Comparison of ENCODE assay signal across 8 mouse cellular contexts in genomic region chr1:135108611-135109010, GRCm38 (mm10). TPM values are rescaled to one million over a fixed set of nuclear protein-coding genes. Genes with fewer than 3 reads are reported as not detected.
DNase-seq lines count a peak whose midpoint lies in the region; ATAC-seq lines count a peak whose summit lies in the region.

No protein-coding gene starts in this region.

- no peak overlapping the region for H3K4me3 ChIP-seq in forebrain, embryonic 11.5 days (ENCODE audit: low read depth, low read length)
- H3K4me3 ChIP-seq in forebrain, embryonic 16.5 days (replicated peaks; ENCODE audit: low read length) = no peak overlapping the region
- H3K4me3 ChIP-seq in midbrain, embryonic 11.5 days (ENCODE audit: low read depth, low read length) = no peak overlapping the region
- no peak overlapping the region for H3K4me3 ChIP-seq in midbrain, embryonic 15.5 days
- no peak overlapping the region for H3K4me3 ChIP-seq in intestine, embryonic 15.5 days (replicated peaks)

- no peak overlapping the region for H3K9ac ChIP-seq in forebrain, embryonic 11.5 days (ENCODE audit: low read length)
- H3K9ac ChIP-seq in forebrain, embryonic 16.5 days (replicated peaks; ENCODE audit: low read depth, low read length) = no peak overlapping the region
- H3K9ac ChIP-seq in midbrain, embryonic 11.5 days (ENCODE audit: low read length) = no peak overlapping the region
- H3K9ac ChIP-seq in midbrain, embryonic 15.5 days = no peak overlapping the region
- no peak overlapping the region for H3K9ac ChIP-seq in intestine, embryonic 15.5 days

- H3K27me3 ChIP-seq in forebrain, embryonic 11.5 days (ENCODE audit: control insufficient read depth, insufficient read depth, low read length) = peaks cover 26% of the 10 kb centered on the region
- H3K27me3 ChIP-seq in forebrain, embryonic 16.5 days (replicated peaks; ENCODE audit: control insufficient read depth, insufficient read depth, low read length) = peaks cover 28% of the 10 kb centered on the region
- peaks cover 27% of the 10 kb centered on the region for H3K27me3 ChIP-seq in midbrain, embryonic 11.5 days (ENCODE audit: control insufficient read depth, insufficient read depth, low read length)
- peaks cover 41% of the 10 kb centered on the region for H3K27me3 ChIP-seq in midbrain, embryonic 15.5 days (replicated peaks)
- H3K27me3 ChIP-seq in intestine, embryonic 15.5 days (replicated peaks) = peaks cover 21% of the 10 kb centered on the region

- H3K27ac ChIP-seq in forebrain, embryonic 11.5 days (ENCODE audit: low read depth, low read length) = no peak overlapping the region
- no peak overlapping the region for H3K27ac ChIP-seq in forebrain, embryonic 16.5 days (ENCODE audit: low read length)
- no peak overlapping the region for H3K27ac ChIP-seq in midbrain, embryonic 11.5 days (ENCODE audit: low read depth, low read length)
- no peak overlapping the region for H3K27ac ChIP-seq in midbrain, embryonic 15.5 days
- H3K27ac ChIP-seq in intestine, embryonic 15.5 days = no peak overlapping the region

- DNase-seq in forebrain, embryonic 11.5 days (ENCODE audit: low spot score) = no peak
- DNase-seq in midbrain, embryonic 11.5 days (ENCODE audit: low spot score, missing footprints) = no peak
- DNase-seq in lung, postnatal 36 days = peak; percentile 53
- DNase-seq in frontal cortex, postnatal 14 days (ENCODE audit: low spot score in 2 of 2) = no peak

- ATAC-seq in forebrain, embryonic 11.5 days (replicated peaks; ENCODE audit: low FRiP score) = 0 out of 2 replicates have a peak, but pooled peaks have one; percentile 14
- ATAC-seq in forebrain, embryonic 16.5 days = no peak
- ATAC-seq in midbrain, embryonic 11.5 days (ENCODE audit: low FRiP score) = 0 out of 2 replicates have a peak, but pooled peaks have one; percentile 3
- ATAC-seq in midbrain, embryonic 15.5 days (replicated peaks) = no peak
- ATAC-seq in common myeloid progenitor, adult 5-6 weeks (replicated peaks; ENCODE audit: low read depth, poor library complexity, severe bottlenecking) = 0 out of 2 replicates have a peak, but pooled peaks have one; percentile 31
- no peak for ATAC-seq in intestine, embryonic 15.5 days

- no peaks in the 10 kb centered on the region for H3K9me3 ChIP-seq in forebrain, embryonic 11.5 days (ENCODE audit: control insufficient read depth, low read length)
- no peaks in the 10 kb centered on the region for H3K9me3 ChIP-seq in forebrain, embryonic 16.5 days (ENCODE audit: control insufficient read depth, low read length)
- H3K9me3 ChIP-seq in midbrain, embryonic 11.5 days (ENCODE audit: control insufficient read depth, low read length) = no peaks in the 10 kb centered on the region
- no peaks in the 10 kb centered on the region for H3K9me3 ChIP-seq in midbrain, embryonic 15.5 days
- H3K9me3 ChIP-seq in intestine, embryonic 15.5 days = no peaks in the 10 kb centered on the region

- no peaks in the 10 kb centered on the region for H3K36me3 ChIP-seq in forebrain, embryonic 11.5 days (ENCODE audit: control insufficient read depth, insufficient read depth, low read length)
- H3K36me3 ChIP-seq in forebrain, embryonic 16.5 days (ENCODE audit: control insufficient read depth, insufficient read depth) = no peaks in the 10 kb centered on the region
- no peaks in the 10 kb centered on the region for H3K36me3 ChIP-seq in midbrain, embryonic 11.5 days (ENCODE audit: control insufficient read depth, insufficient read depth, low read length)
- no peaks in the 10 kb centered on the region for H3K36me3 ChIP-seq in midbrain, embryonic 15.5 days (replicated peaks)
- no peaks in the 10 kb centered on the region for H3K36me3 ChIP-seq in intestine, embryonic 15.5 days

- 38% methylated on average over 6 of the region's 6 CpGs for WGBS in forebrain, embryonic 11.5 days
- 40% methylated on average over 6 of the region's 6 CpGs for WGBS in forebrain, embryonic 16.5 days
- WGBS in midbrain, embryonic 11.5 days = 37% methylated on average over 6 of the region's 6 CpGs
- WGBS in midbrain, embryonic 15.5 days = 41% methylated on average over 6 of the region's 6 CpGs
- WGBS in intestine, embryonic 15.5 days = 46% methylated on average over 6 of the region's 6 CpGs

- H3K4me1 ChIP-seq in forebrain, embryonic 11.5 days (replicated peaks; ENCODE audit: control insufficient read depth, insufficient read depth, low read length) = peaks cover 3% of the 10 kb centered on the region; the same call in 1 of the 2 replicates
- peaks cover 11% of the 10 kb centered on the region for H3K4me1 ChIP-seq in forebrain, embryonic 16.5 days (replicated peaks; ENCODE audit: control insufficient read depth, insufficient read depth, low read length)
- no peaks in the 10 kb centered on the region; the same call in 1 of the 2 replicates for H3K4me1 ChIP-seq in midbrain, embryonic 11.5 days (ENCODE audit: control insufficient read depth, insufficient read depth, low read length)
- H3K4me1 ChIP-seq in midbrain, embryonic 15.5 days = peaks cover 12% of the 10 kb centered on the region
- peaks cover 10% of the 10 kb centered on the region for H3K4me1 ChIP-seq in intestine, embryonic 15.5 days (replicated peaks)

- H3K4me2 ChIP-seq in forebrain, embryonic 11.5 days (ENCODE audit: low read depth, low read length, severe bottlenecking) = no peak overlapping the region
- H3K4me2 ChIP-seq in forebrain, embryonic 16.5 days (ENCODE audit: low read length) = no peak overlapping the region
- no peak overlapping the region for H3K4me2 ChIP-seq in midbrain, embryonic 11.5 days
- H3K4me2 ChIP-seq in midbrain, embryonic 15.5 days = no peak overlapping the region
- H3K4me2 ChIP-seq in intestine, embryonic 15.5 days (replicated peaks) = no peak overlapping the region

RNA-seq across cellular contexts. Expression of gene Lgr6, which starts 3.5 kb away (rescaled TPM):
- polyA plus RNA-seq in forebrain, embryonic 11.5 days (2014; fragmentation: Nextera tagmentation; extraction: Ambion mirVana) = 0.17 and 0.32 TPM in 2 replicates
- polyA plus RNA-seq in forebrain, embryonic 16.5 days (2015; fragmentation: Nextera tagmentation; extraction: Ambion mirVana) = 0.53 and 0.60 TPM in 2 replicates
- 0.12 and 0.15 TPM in 2 replicates for polyA plus RNA-seq in midbrain, embryonic 11.5 days (2014; fragmentation: Nextera tagmentation; extraction: Ambion mirVana)
- polyA plus RNA-seq in midbrain, embryonic 15.5 days (2015; fragmentation: Nextera tagmentation; extraction: Ambion mirVana) = 0.77 and 1.0 TPM in 2 replicates
- total RNA-seq in common myeloid progenitor, adult 5-6 weeks (2017) = 0.05 TPM in 1 of 2 replicates, not detected in the other
- polyA plus RNA-seq in intestine, embryonic 15.5 days (2015; fragmentation: Nextera tagmentation; extraction: Ambion mirVana) = 0.45 and 0.49 TPM in 2 replicates

RNA-seq across cellular contexts. Expression of gene Ptpn7, which starts 23.9 kb away (rescaled TPM):
- 1.8 TPM in 2 replicates for polyA plus RNA-seq in forebrain, embryonic 11.5 days (2014; fragmentation: Nextera tagmentation; extraction: Ambion mirVana)
- 0.24 and 0.27 TPM in 2 replicates for polyA plus RNA-seq in forebrain, embryonic 16.5 days (2015; fragmentation: Nextera tagmentation; extraction: Ambion mirVana)
- polyA plus RNA-seq in midbrain, embryonic 11.5 days (2014; fragmentation: Nextera tagmentation; extraction: Ambion mirVana) = 1.4 and 1.6 TPM in 2 replicates
- 0.34 and 0.50 TPM in 2 replicates for polyA plus RNA-seq in midbrain, embryonic 15.5 days (2015; fragmentation: Nextera tagmentation; extraction: Ambion mirVana)
- total RNA-seq in common myeloid progenitor, adult 5-6 weeks (2017) = 92.4 and 105 TPM in 2 replicates
- 2.0 TPM in 2 replicates for polyA plus RNA-seq in intestine, embryonic 15.5 days (2015; fragmentation: Nextera tagmentation; extraction: Ambion mirVana)

RNA-seq across cellular contexts. Expression of gene Arl8a, which starts 38.0 kb away (rescaled TPM):
- 67.9 and 73.5 TPM in 2 replicates for polyA plus RNA-seq in forebrain, embryonic 11.5 days (2014; fragmentation: Nextera tagmentation; extraction: Ambion mirVana)
- polyA plus RNA-seq in forebrain, embryonic 16.5 days (2015; fragmentation: Nextera tagmentation; extraction: Ambion mirVana) = 323 and 336 TPM in 2 replicates
- 61.3 and 72.2 TPM in 2 replicates for polyA plus RNA-seq in midbrain, embryonic 11.5 days (2014; fragmentation: Nextera tagmentation; extraction: Ambion mirVana)
- 401 and 406 TPM in 2 replicates for polyA plus RNA-seq in midbrain, embryonic 15.5 days (2015; fragmentation: Nextera tagmentation; extraction: Ambion mirVana)
- total RNA-seq in common myeloid progenitor, adult 5-6 weeks (2017) = 16.2 and 16.4 TPM in 2 replicates
- 60.6 TPM in 2 replicates for polyA plus RNA-seq in intestine, embryonic 15.5 days (2015; fragmentation: Nextera tagmentation; extraction: Ambion mirVana)

RNA-seq across cellular contexts. Expression of gene Gpr37l1, which starts 58.9 kb away (rescaled TPM):
- polyA plus RNA-seq in forebrain, embryonic 11.5 days (2014; fragmentation: Nextera tagmentation; extraction: Ambion mirVana) = not detected in 2 replicates
- 0.24 and 0.48 TPM in 2 replicates for polyA plus RNA-seq in forebrain, embryonic 16.5 days (2015; fragmentation: Nextera tagmentation; extraction: Ambion mirVana)
- not detected in 2 replicates for polyA plus RNA-seq in midbrain, embryonic 11.5 days (2014; fragmentation: Nextera tagmentation; extraction: Ambion mirVana)
- polyA plus RNA-seq in midbrain, embryonic 15.5 days (2015; fragmentation: Nextera tagmentation; extraction: Ambion mirVana) = 0.87 and 1.2 TPM in 2 replicates
- total RNA-seq in common myeloid progenitor, adult 5-6 weeks (2017) = not detected in 2 replicates
- 0.47 and 0.73 TPM in 2 replicates for polyA plus RNA-seq in intestine, embryonic 15.5 days (2015; fragmentation: Nextera tagmentation; extraction: Ambion mirVana)

Comparison
In these comparisons a context has a peak if more than half of its experiments do, and no peak if none do; other contexts are left out.
1. ATAC-seq: peak in forebrain, embryonic 11.5 days (single experiment), midbrain, embryonic 11.5 days (single experiment) and common myeloid progenitor, adult 5-6 weeks (single experiment); none in forebrain, embryonic 16.5 days (single experiment), midbrain, embryonic 15.5 days (single experiment) and intestine, embryonic 15.5 days (single experiment).